Mouse (Mus musculus) ES-Bruce4 (cell line): ENCODE results near the gene Rgs16.

ENCODE experiments used
- CTCF ChIP-seq: IDR thresholded peaks from one replicate; pipeline ENCODE4 v1.8.1; 2011; ENCODE audit warnings: low read depth, low read length
- EP300 ChIP-seq: IDR thresholded peaks from 2 replicates; pipeline ENCODE4 v1.6.1; 2011; ENCODE audit warnings: low read depth, low read length; ENCODE audit not compliant: insufficient read depth
- POLR2A ChIP-seq: IDR thresholded peaks from one replicate; pipeline ENCODE4 v1.8.1; 2011; ENCODE audit warnings: low read length; ENCODE audit not compliant: insufficient read depth

DNA sequence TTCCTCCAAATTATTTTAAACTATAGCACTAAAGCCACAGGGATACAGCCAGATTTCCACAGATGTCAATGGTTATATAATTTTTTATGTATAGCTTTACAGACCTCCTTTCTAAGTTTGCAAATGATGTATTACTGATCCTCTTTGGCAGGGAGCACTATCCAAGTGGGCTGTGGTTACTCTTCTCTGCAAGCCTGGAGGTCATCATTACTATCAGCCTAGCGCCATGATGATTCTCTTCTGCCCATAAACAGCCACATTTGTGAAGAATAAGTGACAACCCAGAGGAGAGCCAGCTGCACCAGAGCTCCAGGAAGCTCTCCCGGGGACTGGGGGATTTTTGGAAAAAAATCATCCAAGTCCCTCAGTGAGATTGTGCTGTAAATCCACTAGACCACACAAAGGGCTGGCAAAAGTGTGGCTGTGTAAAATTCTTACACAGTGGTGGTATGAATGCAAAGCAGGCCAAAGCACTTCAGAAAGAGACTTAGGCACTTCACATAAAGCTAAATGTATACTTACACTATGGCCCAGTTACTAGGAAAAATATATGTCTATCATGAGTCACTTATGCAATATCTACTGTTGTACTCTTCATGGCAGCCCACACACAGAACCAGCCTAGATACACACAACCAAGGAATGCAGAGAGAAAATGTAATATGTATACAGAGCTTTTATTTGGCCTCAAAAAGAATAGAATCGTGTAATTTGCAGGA is 28.4 kb upstream of the Rgs16 start:
- TF ChIP-seq POLR2A: no peak
- no peak for TF ChIP-seq CTCF
- TF ChIP-seq EP300: no peak
